Mouse (Mus musculus) cerebellum, adult 2 months (tissue): ENCODE results near the gene Slc26a11.

Experiments
- CTCF ChIP-seq: fragments of 200-500 bp; IDR thresholded peaks from 2 replicates; pipeline ENCODE4 v1.5.1; 2011; ENCODE audit warnings: low read depth, mild to moderate bottlenecking, control low read depth, low read length, moderate library complexity, borderline replicate concordance; ENCODE audit not compliant: insufficient read depth
- POLR2A ChIP-seq: fragments of 200-500 bp; IDR thresholded peaks from 2 replicates; pipeline ENCODE4 v1.6.1; 2011; ENCODE audit warnings: low read length, control low read depth, borderline replicate concordance; ENCODE audit not compliant: insufficient read depth

DNA sequence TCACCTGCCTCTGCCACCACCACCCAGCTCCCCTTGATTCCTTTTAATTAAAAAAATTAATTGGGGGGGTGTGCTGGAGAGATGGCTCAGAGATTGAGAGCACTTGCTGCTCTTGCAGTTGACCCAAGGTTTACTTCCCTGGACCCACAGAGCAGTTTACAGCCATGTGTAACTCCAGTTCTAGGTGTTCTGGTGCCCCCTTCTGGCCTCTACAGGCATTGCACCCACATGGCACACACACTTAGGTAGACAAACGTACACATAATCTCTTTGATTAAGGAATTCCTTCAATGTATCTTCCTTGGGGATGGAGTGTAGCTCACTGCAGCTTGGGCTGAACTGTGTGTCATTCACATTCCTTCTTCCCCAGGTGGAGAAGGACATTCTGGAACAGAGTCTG is 30.3 kb upstream of the Slc26a11 start:
- TF ChIP-seq POLR2A (no peak), CTCF (no peak)
